Mouse (Mus musculus): ENCODE results near the gene Ralgps1.
"Not testable (repeated sequence)": the region's sequence is repeated elsewhere in the genome, so short reads cannot be mapped to it uniquely, and the experiment has no call there.

The Ralgps1 gene

DNA sequence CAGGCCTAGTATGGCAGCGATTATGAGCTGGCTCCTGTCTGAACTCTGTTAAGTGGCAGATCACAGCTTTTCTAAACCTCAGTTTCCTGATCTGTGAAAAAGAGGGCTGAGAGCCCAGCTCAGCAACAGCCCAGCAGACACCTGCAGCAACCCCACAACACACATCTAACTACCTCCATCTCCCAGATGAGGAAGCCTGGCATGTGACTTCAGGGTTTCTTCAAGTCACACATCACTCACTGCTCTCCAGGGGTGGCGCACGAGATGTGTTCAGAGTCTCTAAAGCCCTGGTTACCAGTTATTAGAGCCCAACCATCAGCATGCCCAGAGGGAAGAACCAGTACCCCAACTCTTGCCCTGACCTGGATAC, 153.9 kb downstream of the Ralgps1 start:
- DNase-seq (ENCODE audit: low read depth in 2 of 2, low spot score in 2 of 2) = no peak

DNA sequence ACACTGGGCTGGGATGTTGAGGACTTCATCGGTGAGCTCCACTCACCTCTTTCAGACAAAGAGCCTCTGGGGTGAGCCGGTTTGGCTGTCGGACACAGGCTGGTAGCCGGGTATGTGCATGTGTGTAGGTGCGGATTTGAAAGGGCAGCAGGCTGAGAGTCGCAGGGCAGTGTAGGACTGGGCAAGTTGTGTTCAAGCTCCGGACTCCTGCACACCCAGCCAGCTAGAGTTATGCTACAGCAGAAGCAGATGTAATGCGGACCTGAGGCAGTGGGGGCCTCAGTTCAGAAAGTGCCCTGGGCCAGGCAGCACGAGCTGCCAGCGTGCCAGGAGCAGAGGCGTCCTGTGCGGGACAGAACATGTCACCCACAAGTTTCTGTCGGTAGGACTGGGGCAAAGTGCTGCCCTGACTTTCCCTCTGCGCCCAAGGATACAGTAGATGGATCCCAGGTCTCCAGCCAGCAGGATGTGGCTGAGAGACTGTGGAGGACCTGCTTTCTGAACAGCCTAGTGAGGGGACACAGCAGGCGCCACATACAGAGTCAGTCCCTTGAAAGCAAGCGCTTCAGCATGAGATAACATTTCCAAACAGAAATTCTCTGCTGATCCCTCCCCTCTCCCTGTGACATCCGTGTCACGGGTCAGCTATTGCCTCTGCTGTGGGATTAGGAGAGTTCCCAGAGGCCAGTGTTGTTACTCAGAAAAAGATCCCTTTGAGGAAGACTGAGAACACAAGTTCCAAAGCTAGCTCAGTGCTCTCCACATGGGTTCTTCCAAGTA, 154.5 kb downstream of the Ralgps1 start:
- DNase-seq (ENCODE audit: low read depth in 2 of 2, low spot score in 2 of 2) = no peak

DNA sequence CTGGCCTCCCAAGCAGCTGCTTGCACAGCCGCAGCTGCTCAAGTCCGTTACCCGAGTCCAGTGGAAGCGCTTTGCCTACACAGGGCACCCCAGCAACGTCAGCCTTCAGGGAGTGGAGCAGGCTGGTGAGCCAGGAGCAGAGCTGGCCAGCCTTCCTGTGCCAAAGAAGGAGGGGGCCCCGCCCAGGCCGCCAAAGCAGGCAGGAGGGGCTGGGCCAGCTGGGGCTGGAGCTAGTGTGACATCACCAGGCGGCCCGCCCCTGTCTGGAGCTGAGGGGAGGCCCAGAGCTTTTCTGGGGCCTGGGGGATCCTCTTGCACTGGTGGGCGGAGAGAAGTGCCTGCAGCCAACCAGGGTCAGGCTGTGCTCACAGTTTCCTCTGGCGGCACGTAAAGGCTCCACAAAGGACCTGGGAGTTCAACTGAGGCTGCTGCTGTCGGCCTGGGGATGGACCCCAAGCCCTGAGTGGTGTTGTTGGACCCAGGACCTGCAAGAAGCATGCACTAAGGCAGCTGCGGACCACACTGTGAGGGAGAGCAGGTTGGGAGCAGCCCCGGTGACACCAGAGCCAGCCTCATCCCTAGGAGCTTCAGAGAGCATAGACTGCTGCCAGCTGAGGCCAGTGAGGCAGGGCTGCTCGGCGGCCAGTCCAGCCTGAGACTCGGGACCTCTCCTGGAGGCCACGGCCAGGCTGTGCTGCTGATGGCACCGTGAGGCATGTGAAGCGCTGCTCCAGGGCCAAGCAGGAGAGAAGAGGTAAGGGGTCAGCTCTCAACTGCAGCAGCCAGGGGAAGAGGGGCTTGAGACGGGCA, 155.4 kb downstream of the Ralgps1 start, which contains the start of gene Angptl2:
Gene Angptl2, plus strand, starts transcription at position 370 of the 810 bp plus-strand sequence.
- peak; percentile 26 to 37 for DNase-seq (ENCODE audit: low read depth in 2 of 2, low spot score in 2 of 2)

DNA sequence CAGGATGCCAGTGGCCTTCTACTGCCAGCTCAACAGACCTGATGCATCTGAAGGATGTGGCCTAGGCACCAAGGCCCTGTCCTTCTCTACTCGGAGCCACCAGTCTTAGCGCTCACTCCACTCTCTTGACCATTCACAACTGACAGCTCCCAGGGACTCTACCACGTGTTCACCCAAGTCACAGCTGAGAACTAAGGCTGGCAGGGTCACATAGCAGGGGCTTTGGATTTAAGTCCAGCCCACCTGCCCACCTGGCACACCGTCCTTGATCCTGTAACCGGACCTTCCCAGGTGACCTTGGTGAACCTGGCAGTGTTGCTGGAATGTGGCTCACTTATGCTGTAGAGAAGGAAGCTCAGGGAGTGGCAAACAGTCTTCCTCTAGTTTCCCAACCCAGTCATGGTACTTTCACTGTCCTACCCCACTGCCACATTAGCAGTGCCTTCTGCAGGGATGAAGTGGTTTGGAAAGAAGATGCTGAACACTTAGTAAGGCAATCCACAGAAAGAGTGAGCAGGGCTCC, 156.0 kb downstream of the Ralgps1 start:
- DNase-seq (ENCODE audit: low read depth in 2 of 2, low spot score in 2 of 2) = no peak

DNA sequence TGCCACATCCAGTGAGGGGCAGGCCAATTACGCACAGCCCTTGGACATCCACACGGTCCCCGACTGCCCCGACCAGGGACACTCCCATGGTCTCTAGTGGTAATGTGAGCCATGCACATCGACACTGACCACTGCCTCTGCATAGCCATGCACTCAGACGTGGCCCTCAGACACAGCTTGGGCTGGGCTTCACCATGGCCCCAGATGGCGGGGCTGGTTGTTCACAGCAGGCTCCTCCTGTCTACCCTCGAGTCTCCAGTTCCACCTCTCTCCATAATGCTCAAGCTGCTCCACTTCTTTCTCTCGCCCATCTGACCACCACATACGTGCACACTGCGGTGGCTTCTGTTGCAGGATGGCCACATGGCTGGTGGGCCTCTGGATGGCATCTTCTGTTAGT, 160.0 kb downstream of the Ralgps1 start:
- not testable (repeated sequence) for DNase-seq (ENCODE audit: low read depth in 2 of 2, low spot score in 2 of 2)

DNA sequence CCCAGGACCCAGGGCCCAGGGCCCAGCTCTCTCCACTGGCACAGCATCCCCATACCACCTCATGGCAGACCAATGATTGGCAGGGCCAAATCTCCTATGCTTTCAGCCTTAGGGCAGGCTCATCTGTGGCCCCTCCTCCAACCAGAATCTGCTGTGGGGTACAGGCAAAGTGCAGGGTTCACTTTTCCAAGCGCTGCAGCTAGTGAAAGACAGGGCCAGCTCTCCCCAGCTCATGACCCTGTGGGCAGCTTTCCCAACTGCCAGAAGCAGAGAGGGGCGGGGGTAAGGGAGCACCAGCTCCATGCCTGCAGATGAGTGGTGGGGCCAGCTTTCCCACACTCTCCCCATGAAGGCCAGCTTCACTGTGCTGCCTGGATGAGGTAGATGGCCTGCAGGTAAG, 160.4 kb downstream of the Ralgps1 start:
- no peak for DNase-seq (ENCODE audit: low read depth in 2 of 2, low spot score in 2 of 2)

DNA sequence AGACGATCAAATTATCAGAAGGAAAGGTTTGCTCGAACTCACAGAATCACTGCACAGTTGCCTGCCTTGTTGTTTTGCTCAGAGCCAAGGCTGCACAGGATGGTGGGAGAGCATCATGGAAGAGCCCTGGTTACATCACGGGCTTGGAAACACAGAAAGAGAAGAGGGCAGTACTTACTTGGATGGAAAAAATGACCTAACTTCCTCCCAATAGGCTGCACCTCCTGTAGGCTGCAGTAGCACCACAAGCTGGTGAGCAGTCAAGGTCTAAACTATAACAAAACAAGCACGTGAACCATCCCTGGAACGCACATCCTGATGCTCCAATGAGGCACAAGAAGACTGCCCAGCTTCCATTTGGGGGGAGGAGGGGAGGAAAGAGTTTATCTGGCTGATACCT, 163.2 kb downstream of the Ralgps1 start:
- DNase-seq (ENCODE audit: low read depth in 2 of 2, low spot score in 2 of 2) = no peak

DNA sequence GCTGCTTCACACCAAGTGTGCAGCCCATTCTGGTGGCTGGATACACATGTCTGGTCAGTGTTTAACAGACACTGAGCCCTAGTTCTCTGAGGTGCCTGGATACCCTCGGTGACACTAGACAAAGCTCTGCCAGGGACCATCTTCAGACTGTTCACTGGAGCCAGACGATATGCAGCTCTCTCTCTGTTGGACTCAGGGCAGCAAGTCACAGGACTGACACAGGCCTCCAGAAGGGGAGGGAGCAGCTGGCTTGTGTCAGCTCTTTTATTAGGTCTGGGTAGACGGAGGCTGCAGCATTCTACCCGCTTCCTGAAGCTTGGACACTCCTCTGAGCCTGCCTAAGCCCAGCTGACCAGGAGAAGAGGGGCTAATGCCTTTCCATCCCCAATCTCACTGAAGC, 164.2 kb downstream of the Ralgps1 start:
- no peak for DNase-seq (ENCODE audit: low read depth in 2 of 2, low spot score in 2 of 2)

DNA sequence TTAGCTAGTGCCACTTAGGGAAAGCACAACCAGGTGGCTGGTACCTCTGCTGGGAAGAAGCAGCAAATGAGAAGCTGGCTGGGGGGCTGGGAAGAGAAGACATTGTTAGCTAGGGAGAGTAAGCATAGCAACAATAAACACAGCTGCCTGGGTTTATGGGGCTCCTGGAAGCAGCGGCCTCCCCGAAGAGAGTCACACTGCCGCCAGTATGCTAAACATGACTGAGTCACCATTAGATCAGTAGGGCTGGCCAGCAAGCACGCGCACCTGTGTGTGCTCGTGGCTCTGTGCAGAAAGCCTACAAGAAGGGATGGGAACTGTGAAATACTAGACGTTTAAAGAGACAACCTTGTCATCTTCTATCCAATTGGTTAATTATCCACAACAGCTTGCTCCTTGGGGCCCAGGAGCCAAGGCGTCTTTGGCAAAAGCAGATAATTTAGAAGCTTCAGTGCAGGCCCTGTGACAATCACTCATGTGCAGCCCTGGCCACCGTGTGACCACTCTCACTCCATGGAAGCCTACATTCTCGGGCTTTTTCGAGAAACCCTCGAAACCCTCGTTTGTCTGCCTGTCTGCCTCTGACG, 165.3 kb downstream of the Ralgps1 start:
- no peak for DNase-seq (ENCODE audit: low read depth in 2 of 2, low spot score in 2 of 2)

DNA sequence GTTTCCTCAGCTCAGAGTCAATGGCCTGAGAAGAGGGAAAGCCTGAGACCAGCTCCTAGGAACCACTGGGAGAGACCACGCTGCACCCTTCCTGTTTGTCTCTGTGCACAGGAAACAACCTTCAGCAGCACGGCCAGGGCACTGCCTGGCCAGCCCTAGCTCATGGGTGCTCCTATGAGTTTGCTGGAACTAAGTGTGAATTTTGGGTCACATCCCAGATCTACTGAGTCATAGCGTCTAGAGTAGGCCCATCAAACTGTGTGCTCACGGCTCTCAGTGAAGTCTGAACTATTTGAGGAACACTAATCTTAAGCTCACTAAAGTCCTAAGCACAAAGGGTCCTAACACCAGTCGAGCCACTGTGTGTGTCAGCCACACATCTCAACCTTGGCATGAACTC, 166.3 kb downstream of the Ralgps1 start:
- DNase-seq (ENCODE audit: low read depth in 2 of 2, low spot score in 2 of 2) = no peak

DNA sequence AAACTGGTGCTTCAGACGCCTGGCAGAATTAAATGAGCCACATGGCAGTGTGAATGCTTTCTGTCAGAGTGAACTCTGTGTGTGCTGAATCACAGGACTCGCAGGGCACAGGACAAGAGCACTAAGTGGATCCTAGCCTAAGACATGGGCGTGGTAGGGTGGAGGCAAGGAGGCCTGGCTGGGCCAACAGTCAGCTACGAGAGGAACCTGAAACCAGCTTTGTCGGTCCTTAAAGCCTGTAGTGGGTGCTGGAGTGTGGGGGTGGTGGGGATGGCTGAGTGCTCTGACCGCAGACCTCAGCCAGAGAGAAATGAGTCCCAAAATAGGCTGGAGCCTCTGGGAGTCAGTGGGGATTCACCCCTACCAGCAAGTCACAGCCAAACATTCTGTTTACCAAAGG, 168.0 kb downstream of the Ralgps1 start:
- DNase-seq (ENCODE audit: low read depth in 2 of 2, low spot score in 2 of 2) = no peak

DNA sequence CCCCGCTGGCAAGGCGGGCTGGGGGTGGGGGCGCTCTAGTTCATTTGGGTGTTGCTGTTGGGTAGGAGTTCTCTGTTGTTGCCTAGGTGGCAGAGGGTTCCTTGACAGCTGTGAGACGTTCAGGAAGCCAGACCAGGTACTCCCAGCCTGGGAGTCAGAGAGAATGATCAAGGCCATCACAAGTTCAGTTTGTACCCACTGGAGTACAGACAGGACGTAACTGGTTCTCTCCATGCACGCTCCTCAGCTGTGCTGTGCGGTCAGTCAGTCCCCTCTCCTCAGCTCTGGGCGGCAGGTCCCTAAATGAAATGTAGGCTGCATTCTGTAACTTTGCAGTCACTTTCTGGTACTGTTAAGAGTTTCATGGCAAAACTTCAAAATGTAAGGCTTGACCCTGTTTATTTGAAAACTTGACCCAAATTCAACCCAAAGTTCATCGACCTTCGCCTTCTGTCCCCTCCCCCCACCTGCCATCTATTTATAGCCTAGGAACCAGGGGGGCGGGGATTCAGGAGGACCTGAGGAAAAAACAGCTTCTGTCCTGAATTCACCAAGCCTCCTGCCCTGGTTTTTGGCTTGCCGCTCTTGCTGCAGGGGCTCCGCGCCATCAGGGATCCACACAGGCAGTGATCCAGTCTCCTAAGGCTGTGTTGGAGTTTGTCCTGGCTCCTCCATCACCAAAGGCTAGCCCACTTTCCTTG, 170.8 kb downstream of the Ralgps1 start:
- DNase-seq (ENCODE audit: low read depth in 2 of 2, low spot score in 2 of 2) = no peak

DNA sequence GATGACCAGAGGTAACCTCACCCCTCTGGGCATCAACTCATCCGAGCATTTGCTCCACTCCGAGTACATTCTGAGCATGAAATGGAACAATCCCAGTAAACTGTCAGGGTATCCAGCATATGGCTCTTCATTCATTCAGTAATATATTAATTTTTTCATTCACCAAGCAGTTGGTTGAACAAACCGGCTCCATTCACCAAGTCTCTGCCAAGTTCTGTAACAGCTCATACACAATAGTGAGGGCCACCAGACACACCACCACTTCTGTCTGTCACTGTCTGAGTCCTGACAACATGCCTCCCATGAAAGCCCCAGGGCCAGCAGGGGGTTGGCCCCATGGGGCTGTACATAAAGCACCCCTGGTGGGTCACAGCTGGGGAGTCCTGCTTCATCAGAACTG, 181.3 kb downstream of the Ralgps1 start:
- DNase-seq (ENCODE audit: low read depth in 2 of 2, low spot score in 2 of 2) = no peak

DNA sequence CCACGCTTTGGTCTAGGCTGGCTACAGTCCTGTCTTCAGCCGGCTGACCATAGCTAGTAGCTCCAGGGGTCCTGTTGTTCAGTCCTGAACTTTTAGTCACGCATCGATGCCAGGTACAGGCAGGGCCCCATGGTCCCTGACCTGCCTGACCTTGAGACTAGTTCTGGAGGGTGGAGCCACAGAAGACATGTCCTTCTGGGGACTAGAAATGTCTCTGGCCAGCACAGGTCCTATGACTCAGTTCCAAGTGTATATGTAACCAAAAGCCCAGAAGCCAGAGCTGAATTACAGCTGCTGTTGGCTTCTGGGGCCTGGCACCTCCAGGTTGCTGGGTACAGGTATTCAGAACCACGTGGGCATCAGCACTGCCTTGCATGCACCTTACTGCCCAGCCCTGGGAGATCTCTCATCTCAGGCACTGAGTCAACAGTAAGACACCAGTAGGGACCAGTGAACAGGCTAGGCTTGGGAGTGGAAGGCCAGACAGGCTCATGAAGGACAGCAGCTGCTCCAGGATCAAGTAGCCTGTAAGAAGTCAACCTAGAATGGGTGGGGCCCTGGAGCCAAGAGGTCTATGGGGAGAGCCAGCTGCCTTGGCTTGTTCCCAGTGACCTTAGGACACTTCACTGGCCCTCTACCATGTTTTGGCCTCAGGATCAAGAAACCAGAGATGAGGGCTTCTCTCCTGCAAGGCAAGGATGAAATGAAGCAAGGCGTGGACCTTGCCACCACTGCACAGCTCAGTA, 182.2 kb downstream of the Ralgps1 start:
- DNase-seq (ENCODE audit: low read depth in 2 of 2, low spot score in 2 of 2) = no peak

DNA sequence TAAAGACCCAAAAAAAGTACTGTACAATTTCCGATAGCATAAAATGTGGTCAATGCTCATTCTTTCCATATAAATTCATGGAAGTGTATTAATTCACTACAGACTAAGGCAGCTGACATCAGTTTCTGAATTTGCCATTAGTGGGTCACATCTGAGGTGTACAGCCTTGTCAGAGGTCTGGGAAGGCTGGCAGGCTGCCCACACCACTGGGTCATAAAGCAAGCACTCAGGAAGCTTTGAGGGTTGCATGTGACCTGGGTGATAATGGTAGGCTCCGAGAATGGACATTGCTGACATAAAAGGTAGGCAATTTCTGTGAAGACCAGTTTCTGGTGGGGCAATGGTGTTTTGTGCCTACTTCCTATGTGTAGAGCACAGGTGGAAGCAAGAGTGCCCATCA, 183.4 kb downstream of the Ralgps1 start:
- DNase-seq (ENCODE audit: low read depth in 2 of 2, low spot score in 2 of 2) = no peak

DNA sequence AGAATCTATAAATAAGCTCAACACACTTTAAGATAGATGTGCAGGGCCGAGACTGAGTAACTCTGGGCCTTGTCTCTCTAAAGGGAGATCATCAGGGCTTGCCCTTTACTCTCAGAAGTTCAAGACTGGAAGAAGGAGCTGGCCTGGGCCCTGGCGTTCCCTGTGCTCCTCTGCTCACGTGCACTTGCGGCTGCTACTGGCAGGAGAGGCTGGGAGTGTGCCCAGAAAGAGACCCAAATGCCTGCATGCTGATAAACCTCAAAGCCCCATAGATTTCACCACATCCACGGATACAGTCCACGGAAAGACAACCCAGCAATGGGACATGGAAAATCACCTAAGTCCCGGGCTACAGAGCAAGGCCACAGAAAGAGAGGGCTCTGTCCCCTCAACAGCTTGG, 184.8 kb downstream of the Ralgps1 start:
- no peak for DNase-seq (ENCODE audit: low read depth in 2 of 2, low spot score in 2 of 2)

DNA sequence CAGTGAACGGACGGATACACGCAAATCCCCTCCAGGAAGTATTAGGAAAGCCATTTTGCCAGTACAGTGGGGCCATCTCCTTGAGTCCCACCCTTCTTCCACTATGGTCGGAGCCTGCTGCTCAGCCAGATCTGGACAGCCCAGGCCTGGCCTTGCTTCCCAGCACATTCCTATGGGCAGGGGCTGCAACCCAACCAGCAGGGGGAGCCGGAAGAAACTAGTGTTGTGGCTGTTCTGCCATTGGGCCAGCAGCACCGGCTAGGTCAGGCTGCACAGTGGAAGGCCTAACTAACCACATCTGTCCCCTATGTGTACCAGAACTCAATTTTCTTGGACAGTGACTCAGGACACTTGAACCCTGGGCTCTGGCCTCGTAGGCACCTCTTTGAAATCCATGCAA, 186.0 kb downstream of the Ralgps1 start:
- DNase-seq (ENCODE audit: low read depth in 2 of 2, low spot score in 2 of 2) = no peak

DNA sequence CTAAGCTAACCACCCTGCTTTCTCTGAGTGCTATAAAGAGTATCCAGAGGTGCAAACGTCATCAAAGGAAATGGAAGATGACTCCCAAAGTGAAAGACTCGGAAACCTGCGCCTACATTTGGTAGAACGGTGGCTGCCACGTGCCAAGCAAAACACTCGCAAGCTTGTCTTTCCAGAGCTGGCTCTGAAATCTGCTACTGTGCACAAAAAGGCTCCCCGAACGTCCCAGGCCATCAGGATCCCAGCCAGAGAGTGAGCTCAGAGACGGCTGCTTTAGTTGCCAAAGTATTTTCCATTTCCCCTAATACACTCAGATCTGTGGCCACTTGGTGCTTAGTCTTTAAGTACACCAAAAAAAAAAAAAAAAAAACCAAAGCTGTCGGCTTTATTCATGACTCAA, 186.6 kb downstream of the Ralgps1 start:
- DNase-seq (ENCODE audit: low read depth in 2 of 2, low spot score in 2 of 2) = no peak

DNA sequence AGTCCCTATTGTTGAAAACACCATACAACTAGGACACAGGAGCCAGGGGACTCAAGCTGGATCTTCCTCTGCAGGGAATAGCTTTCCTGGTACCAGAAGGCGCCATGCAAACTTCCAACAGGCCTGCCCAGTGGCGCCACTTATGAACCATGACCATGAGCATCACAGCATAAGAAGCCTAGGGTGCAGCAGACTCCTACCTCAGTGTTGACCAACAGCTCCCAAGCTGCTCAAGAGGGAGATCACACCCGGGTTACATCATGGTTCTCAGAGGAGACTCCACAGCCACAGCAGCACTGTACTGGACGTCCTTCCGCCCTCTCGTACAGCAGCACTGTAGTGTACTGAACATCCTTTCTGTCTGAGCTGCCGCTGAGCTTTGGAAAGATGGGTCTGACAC, 188.0 kb downstream of the Ralgps1 start:
- DNase-seq (ENCODE audit: low read depth in 2 of 2, low spot score in 2 of 2) = no peak

DNA sequence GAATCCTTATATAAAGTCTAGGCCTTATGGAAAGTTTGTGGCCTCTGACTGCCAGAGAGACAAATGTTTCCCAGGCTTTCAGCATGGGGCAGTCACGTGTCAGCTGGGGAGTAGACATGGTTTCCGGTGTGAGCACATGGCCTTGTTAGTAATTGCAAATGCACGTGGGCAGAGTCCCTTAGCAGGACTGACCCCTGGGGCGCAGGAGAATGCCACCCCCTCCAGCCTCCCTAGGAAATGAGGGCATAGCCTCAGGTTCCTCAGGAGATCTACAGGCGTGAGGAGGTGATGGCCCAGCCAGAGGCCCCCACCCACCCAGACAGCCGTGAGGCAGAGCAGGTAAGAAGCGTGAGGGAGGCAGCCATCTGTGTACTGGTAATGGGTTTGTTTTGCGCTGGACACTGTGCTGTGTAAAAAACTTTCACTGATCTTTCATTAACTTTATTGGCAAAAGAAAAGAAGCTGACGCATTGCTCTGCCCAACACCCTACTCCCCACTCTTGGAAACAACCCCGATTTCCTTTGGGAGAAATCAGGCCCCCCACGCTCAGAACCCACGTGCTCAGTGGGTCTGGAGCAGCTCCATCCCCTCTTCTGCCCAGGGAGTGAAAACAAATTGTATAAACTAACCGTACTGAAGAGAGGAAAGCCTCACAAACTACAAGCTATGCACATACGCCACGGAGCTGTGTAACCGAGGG, 191.2 kb downstream of the Ralgps1 start:
- DNase-seq (ENCODE audit: low read depth in 2 of 2, low spot score in 2 of 2) = no peak

Data from CD8-positive naive resting alpha-beta T cell, adult 2 months (primary cell).